8 mouse cellular contexts compared by ENCODE assay signal in genomic region chr12:70062114-70062513, GRCm38 (mm10). TPM values are rescaled to one million over a fixed set of nuclear protein-coding genes. Genes with fewer than 3 reads are reported as not detected.
DNase-seq lines count a peak whose midpoint lies in the region; ATAC-seq and TF ChIP-seq lines count a peak whose summit lies in the region.

No protein-coding gene starts in this region.

- TF ChIP-seq POLR2A in lung, adult 2 months (IDR thresholded peaks at IDR 0.05; ENCODE audit: borderline replicate concordance, extremely low read depth, low read depth, low read length), result no peak

- intact Hi-C loops in heart, postnatal 14 days (cut with DNase I), result loop anchor here (2.0 to 5.0 kb wide), 5 partner anchors 85 to 330 kb away; no protein-coding TSS in a partner anchor

- no peak for ATAC-seq in hindbrain, embryonic 16.5 days

- H3K9ac ChIP-seq in hindbrain, embryonic 16.5 days (ENCODE audit: low read depth, low read length), result no peak overlapping the region

- H3K27ac ChIP-seq in hindbrain, embryonic 10.5 days, result no peak overlapping the region
- no peak overlapping the region for H3K27ac ChIP-seq in hindbrain, embryonic 16.5 days (ENCODE audit: low read depth, low read length)

- no peaks in the 10 kb centered on the region for H3K27me3 ChIP-seq in hindbrain, embryonic 10.5 days (ENCODE audit: insufficient read depth, poor library complexity, severe bottlenecking)
- no peaks in the 10 kb centered on the region for H3K27me3 ChIP-seq in hindbrain, embryonic 16.5 days (replicated peaks; ENCODE audit: control insufficient read depth, insufficient read depth, low read length)
- H3K27me3 ChIP-seq in splenic B cell, adult 2 months (ENCODE audit: control insufficient read depth, insufficient read depth, low read length, poor library complexity, severe bottlenecking), result no peaks in the 10 kb centered on the region

- H3K9me3 ChIP-seq in hindbrain, embryonic 10.5 days, result no peaks in the 10 kb centered on the region
- no peaks in the 10 kb centered on the region for H3K9me3 ChIP-seq in hindbrain, embryonic 16.5 days (ENCODE audit: control insufficient read depth, low read length)

- TF ChIP-seq CTCF in lung, adult 2 months (IDR thresholded peaks at IDR 0.05; ENCODE audit: insufficient read depth, low read length), result peak; percentile 62

- H3K4me3 ChIP-seq in hindbrain, embryonic 10.5 days, result no peak overlapping the region
- no peak overlapping the region for H3K4me3 ChIP-seq in hindbrain, embryonic 16.5 days (ENCODE audit: low read length)
- no peak overlapping the region for H3K4me3 ChIP-seq in lung, adult 2 months (replicated peaks; ENCODE audit: extremely low read depth, low read depth, low read length)

- peaks cover 5% of the 10 kb centered on the region; the same call in 1 of the 2 replicates for H3K4me1 ChIP-seq in hindbrain, embryonic 10.5 days (replicated peaks)
- H3K4me1 ChIP-seq in hindbrain, embryonic 16.5 days (ENCODE audit: control insufficient read depth, insufficient read depth, low read depth, low read length), result no peaks in the 10 kb centered on the region
- no peaks in the 10 kb centered on the region for H3K4me1 ChIP-seq in lung, adult 2 months (ENCODE audit: control insufficient read depth, insufficient read depth, low read length)

- WGBS in hindbrain, embryonic 10.5 days, result 47% methylated on average over 3 of the region's 3 CpGs
- WGBS in hindbrain, embryonic 16.5 days, result 45% methylated on average over 3 of the region's 3 CpGs
- 36% methylated on average over 3 of the region's 3 CpGs for WGBS in lung, adult 2 months

- peaks cover 20% of the 10 kb centered on the region for H3K36me3 ChIP-seq in hindbrain, embryonic 10.5 days
- H3K36me3 ChIP-seq in hindbrain, embryonic 16.5 days (ENCODE audit: control insufficient read depth, insufficient read depth, low read length), result no peaks in the 10 kb centered on the region; the same call in 1 of the 2 replicates
- H3K36me3 ChIP-seq in splenic B cell, adult 2 months (ENCODE audit: control insufficient read depth, insufficient read depth, low read length, poor library complexity, severe bottlenecking), result peaks cover 4% of the 10 kb centered on the region

- H3K4me2 ChIP-seq in hindbrain, embryonic 16.5 days (ENCODE audit: low read length), result no peak overlapping the region

- DNase-seq in hindbrain, embryonic 10.5 days (ENCODE audit: low spot score), result peak; percentile 55
- DNase-seq in 3T3-L1 (ENCODE audit: low read depth, low spot score) (peak; percentile 81), MN1 (ENCODE audit: low spot score) (peak; percentile 38)
- DNase-seq in cerebellum, postnatal 36 days, result peak; percentile 58 to 65
- DNase-seq in heart, postnatal 14 days, result peak; percentile 57 to 69
- peak; percentile 56 for DNase-seq in lung, adult 2 months
- peak; percentile 77 for DNase-seq in splenic B cell, adult 2 months (ENCODE audit: low read depth, low spot score)

RNA-seq across cellular contexts. Expression of gene Nin, which starts 51.4 kb away (rescaled TPM):
- 10.3 and 13.7 TPM in 2 replicates for polyA plus RNA-seq in hindbrain, embryonic 10.5 days (2016; fragmentation: Nextera tagmentation; extraction: Ambion mirVana)
- polyA plus RNA-seq in hindbrain, embryonic 16.5 days (2015; fragmentation: Nextera tagmentation; extraction: Ambion mirVana), result 9.4 and 10.8 TPM in 2 replicates
- total RNA-seq in heart, postnatal 14 days (2021), result 10 to 100 TPM; 21.8 to 26.1 TPM
- 14.9 and 18.9 TPM in 2 replicates for polyA plus RNA-seq in lung, adult 2 months (2012; rRNA removed)
